Mouse (Mus musculus) activated CD4-positive, CD25-positive, alpha-beta regulatory T cell, adult 4 months (primary cell): ENCODE data around the gene Lamc1. TPM values are rescaled to one million over a fixed set of nuclear protein-coding genes. Genes with fewer than 3 reads are reported as not detected.

Source experiments
- ATAC-seq: one replicate; pipeline ENCODE4 v1.8.0; 2017
- polyA plus RNA-seq, 2 experiments: library from polyadenylated mRNA; unstranded; fragments of 100-300 nt; shearing (Covaris generic); gene quantifications; one replicate each; pipeline ENCODE4 v1.2.1; 2017

Gene Lamc1
- polyA plus RNA-seq, 2 experiments from 2014 or later: 6.7 to 10.0 TPM

DNA sequence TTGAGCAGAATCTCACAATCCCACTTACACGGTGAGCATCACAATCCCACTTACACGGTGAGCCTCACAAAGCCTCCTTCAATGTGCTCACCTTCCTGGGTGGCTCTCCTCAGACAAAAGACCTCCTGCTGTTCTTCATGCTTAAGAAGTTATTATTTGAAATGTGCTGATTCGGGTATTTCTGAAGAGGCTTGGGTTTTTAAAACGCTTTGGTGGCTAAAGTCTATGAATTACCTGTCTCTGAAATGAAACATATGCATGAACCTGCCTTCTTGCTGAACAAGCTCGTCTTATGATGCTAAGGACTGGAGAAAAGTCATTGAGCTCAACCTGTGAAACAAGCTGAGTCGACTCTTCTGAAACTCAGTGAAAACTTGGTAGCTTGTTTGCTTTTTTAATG is 36.6 kb downstream of the Lamc1 start:
- no peak for ATAC-seq

DNA sequence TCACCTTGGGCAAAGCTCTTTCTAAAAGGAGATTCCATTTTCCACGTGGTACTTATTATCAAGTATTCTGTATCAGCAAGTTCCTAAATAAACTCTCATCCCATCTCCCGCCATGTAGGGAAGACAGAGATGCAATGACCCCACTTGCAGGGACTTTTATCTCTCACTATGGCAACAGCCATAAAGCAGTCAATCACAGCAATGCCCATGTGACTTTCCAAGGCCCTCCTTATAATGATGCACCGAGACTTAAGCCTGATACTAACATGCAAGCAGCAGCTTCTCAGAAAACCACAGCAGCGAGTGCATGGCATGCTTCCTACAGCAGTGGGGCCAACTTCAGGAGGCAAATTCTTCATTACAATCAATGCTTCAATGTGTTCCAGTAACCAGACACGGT is 39.7 kb downstream of the Lamc1 start:
- ATAC-seq: no peak

DNA sequence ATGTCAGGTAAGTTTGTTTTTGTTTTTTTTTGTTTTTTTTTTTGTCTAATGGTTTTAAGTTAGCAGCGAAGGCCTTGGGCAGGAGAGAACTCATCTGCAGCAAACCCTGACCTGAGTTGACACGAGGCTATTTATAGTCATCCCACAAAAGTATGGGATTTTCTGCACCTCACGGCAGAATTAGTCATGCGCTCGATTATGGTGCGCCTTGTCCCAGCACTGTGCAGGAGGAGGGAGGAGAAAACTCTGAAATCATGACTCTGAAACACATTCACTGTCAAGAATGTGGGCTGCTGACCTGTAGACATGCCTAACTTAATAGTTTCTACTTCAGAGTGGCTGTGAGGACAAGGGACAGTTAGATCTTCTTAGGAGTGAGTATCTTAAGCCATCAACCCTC is 40.4 kb downstream of the Lamc1 start:
- no peak for ATAC-seq

DNA sequence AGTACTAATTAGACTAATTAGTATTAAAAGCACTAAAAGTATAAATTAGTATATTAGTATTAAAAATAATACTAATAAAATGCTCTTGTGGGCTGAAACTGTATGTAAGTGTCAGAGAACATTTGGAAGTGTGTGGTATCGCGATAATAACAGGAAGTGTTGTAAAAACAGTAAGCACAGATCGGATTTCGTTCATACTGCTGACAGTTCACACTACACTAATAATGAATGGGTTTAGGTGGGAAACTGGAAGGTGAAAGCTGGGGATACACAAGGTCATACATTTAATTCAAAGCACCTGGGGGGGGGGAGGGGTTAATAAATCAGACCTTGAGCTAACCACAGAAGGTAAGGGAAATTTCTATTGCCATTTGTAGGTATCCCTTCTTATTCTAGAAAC is 41.2 kb downstream of the Lamc1 start:
- no peak for ATAC-seq

DNA sequence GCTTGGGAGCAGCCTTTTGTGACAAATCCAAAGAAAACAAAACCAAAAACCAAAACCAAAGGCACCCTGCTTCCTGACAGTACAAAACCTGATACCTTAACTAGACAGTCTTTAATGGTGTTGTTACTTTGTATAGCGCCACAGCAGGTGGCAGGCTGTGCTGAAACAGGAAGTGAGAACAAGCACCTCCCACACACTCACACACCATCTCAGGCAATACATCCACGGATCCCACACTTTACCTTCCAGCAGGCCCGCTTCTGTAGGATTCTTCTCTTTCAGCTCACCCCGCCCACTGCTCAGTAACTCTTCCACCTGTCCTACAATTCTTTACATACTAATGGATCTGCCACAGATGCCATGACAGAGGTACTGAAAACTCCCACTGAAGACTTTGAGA is 44.6 kb downstream of the Lamc1 start:
- peak; percentile 79 for ATAC-seq

DNA sequence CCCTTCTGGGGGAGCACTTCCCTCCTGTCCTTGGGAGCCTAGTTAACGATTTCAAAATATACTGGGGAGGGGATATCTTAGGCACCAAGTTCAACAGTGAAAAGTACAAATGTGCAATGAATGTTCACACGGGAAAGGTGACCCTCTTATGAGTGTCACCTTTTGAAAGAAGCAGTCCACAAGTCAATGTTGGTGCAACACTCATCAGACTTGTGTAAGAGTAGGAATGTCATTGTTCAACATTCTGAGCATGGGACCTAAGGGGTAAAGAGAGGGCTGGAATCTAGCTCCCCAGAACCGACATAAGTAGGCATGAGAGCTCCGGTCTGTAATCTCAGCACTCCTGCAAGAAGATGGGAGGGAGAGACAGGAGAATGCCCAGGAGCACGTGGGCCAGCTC is 45.1 kb downstream of the Lamc1 start:
- no peak for ATAC-seq

DNA sequence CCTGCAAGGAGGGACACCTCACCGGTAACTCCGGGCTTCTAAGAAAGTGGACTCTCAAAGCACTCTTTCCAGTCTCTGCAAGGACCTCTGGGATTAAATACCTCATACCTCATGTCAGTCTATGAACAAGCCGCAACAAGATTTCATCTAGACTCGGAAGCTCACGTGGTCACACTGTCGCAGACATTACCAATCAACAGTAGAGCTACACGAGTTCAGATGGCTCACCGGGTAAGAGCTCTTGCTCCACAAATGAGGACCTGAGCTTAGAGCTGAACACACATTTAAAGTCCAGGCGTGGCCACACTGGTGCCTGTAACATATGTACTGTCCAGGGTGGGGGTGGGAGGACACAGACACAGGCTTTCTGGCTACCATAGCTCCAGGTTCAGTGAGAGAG is 46.4 kb downstream of the Lamc1 start:
- ATAC-seq: no peak

DNA sequence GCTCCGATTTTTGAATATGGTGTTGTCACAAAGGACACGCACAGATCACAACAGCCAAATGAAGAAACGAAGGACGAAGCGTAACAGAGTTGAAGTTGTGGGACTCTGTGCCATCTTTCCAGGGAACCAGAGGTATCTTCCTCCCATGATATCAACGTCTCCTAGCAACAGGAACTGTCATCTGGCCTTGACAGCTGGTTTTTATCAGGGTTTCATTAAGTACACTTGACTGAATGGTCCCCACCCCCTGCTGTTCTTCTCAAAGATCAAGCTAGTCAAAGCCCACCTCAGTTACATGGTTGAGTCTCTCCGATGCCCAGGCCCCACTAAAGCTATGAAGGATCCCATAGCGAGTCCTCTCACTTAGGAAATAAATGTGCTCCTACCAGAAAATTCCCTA is 47.4 kb downstream of the Lamc1 start:
- ATAC-seq: no peak

DNA sequence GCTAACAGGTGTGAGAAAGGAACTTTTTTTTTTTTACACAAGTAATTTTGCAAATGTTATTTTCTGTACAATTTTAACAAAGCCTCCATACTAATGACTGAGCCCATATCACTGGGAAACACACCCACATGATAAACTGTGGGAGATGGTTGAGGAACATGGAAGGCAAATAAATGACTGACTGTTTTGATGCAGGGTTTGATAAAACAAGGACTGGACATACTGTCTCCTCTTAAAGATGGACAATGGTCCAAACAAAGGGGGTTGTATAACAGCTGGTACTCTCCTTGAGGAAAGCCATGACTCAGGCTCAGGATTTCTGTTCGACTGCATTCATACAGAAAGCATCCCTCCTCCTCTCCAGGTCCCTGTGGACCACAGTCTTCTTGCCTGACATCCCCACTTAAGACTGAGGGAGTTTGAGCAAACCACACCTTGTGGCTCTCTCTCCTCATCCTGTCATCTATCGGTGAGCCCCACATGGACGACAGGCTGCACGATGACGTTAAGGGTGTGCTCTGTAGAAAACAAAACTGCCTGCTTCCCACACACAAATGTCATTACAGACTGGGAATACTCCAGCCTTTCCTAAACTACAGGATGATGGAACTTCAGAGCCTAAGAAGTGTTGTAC is 50.1 kb downstream of the Lamc1 start:
- no peak for ATAC-seq

DNA sequence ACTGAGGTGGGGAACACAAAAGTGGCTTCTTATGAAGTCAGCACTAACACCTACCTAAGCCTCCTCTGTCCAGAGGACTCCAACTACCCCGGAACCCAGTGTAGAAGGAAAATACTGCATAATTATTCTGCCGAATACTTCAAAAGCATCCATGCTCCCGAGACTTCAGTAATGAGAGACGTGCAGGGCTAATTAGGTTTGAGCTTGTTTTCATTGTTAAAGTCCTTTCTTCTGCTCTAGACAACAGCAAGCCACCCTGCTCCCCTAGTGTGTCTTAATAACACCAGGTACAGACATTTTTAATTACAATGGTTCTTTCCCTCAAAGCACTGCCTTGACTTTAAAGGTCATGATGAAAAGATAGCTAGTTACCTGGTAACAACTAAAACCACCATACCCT is 51.1 kb downstream of the Lamc1 start:
- no peak for ATAC-seq

DNA sequence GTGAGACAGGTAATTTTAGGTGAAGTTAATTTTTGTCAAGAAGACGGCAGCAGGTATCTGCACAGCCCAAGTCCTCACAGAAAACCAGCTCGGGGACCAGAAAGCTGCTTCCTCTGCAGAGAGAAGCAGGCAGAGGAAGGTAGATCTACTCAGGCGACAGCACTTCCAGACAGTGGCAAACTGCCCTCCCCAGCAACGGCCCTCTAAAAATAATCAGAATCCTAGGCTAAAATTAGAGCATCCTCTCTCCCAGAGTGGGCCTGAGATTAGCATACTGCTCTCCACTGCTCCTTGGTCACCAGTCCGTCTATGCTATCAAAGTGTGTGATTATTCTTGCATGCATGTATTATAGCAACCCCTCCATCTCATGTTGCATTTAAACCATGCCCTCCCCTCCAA is 52.2 kb downstream of the Lamc1 start:
- no peak for ATAC-seq

DNA sequence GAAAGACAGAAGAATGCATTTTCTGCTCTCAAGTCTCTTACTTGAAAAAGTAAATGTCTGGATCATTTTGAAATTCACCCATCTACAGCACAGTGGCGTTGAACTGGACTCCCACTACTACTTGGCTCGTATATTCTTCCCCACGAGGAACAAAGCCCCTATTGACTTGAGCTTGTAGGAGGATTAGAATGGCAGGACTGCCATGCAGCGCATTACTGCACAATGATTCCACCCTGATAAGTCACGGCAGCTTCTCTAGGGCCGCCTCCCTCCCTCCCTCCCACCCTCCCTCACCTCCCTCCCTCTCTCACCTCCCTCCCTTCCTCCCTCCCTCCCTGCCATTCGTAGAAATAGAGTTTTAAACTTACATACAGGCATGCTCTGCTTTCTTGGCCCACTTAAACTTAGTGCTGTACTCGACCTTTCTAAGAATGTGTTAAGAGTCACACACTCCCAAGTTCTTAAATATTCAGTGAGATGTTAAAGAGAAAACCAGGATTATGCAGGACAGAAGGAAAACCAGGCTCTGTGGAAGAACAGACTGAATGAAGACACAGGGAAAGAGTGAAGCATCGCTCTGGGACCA is 54.5 kb downstream of the Lamc1 start:
- ATAC-seq: no peak

DNA sequence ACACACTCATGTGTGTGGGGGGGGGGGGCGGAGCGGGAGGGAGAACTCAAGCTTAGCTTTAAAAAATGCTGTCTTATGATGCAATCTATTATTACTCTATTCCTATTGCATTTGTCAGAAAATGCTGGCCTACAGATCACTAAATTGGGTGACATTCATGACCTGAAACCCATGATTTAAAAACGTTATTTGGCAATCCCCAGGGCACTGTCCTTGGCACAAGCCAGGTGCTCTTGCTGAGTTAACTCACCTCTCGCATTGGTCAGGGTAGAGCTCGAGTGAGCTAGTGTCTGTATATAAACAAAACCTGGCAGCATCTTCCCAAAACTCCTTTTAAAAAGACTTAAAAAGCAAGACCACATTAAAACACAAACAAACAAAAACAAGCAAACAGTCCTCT is 57.1 kb downstream of the Lamc1 start:
- no peak for ATAC-seq

DNA sequence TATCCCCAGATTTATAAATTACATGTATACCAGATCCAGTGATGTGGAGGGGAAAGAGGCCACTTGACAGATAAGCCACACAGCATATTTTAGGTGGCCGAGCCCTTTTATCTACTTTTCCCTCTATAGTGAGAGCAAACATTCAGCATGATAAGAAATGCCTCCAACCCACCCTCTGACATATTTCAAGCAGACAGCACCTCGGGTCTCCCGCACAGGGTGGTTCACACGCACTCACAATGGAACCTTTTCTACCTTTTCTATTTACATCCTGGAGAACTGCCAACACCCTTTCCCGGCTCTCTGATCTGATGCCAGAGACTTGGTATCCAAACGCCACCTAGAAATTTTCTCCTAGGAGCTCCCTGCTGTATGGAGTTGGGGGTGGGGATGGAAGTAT is 58.0 kb downstream of the Lamc1 start:
- ATAC-seq: no peak

DNA sequence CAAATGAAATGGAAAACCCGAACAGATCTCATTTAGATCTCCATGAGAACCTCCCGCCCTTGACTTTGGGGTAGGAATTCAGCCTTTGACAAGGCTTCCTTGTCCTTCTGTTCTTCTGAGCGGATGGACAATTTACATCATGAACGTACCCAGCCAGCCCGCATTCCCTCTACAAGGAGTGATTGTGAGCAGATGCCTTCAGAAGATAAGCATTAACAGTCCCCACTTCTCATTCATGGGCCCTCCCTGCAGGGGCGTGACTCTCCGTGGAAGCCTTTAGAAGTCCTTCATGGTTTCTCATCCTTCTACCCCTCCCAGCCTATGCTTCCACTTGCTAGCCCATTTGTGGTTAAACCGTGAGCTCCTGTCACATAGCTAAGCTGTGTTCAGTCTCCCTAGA is 58.9 kb downstream of the Lamc1 start:
- no peak for ATAC-seq

DNA sequence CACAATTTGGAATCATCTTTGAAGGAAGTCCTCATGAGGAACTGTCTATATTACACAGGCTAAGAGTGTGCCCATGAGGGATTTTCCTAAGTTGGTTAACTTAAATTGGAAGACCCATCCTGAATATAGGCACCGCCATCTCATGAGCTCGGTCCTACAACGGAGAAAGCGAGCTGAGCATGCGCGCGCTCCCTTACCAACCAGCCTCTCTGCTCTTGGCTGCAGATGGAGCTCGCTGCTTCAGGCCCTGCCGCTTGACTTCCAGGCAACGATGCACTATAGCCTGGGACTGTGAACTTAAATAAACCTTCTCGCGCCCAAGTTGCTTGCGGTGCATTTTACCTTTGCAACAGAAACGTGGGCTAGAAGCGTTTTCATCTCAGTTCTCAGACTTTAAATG is 61.8 kb downstream of the Lamc1 start:
- no peak for ATAC-seq

DNA sequence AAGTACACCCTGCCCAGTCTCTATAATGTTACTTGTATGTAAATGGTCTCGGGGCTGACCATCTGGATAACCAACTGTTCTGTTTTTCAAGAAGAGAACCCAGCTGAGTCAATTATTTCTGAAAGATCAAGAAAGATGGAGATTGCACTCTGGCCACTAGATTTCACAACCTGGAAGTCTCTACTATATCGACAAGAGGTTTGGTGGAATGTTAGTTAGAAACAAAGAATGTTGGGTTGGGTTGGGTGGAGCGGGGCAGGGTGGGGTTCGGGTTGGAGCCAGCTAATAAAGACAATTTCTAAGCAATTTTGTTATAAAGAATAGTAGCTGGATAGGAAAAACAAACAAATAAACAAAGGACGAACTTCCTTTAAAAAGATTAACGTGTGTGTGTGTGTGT is 62.9 kb downstream of the Lamc1 start:
- ATAC-seq: no peak

DNA sequence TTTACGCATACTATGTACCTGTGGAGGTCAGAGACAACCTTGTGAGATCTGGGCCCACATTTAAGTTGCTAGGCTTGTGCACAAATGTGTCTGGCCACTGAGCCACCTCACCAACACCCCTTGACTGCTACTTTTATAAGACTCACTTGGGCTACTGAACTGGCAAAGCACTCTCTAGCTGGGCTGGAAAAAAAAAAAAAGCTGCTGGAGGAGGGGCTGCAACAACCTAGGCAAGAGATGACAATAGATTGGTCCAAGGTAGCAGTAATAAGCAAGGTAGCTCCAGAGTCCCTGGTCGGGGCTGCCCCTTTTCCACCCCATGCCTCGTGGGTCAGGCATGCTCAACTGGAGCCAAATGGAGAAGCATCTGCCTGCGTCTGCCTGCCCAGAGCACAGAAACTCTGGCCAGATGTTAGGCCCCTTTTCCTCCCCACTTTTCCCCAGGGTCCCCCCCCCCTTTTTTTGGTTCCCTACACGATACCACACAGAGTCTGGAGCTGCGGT is 63.7 kb downstream of the Lamc1 start:
- no peak for ATAC-seq

DNA sequence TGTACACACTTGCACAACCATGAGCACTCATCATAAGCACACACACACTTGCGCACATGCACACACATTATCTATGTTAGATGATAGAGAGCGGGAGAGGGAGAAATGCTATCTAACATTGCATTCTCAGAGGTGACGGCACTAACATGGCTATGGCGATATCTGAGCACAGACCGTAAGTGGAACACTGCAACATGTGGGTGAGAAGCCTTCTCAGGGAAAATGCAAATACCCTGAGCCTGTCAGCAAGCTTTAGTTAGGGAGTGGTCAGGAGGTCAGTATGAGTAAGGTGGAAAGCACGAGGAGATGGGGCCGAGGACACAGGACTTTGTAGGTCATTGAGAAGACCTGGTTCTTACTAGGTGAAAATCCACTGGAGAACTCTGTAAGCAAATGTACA is 64.3 kb downstream of the Lamc1 start:
- no peak for ATAC-seq

DNA sequence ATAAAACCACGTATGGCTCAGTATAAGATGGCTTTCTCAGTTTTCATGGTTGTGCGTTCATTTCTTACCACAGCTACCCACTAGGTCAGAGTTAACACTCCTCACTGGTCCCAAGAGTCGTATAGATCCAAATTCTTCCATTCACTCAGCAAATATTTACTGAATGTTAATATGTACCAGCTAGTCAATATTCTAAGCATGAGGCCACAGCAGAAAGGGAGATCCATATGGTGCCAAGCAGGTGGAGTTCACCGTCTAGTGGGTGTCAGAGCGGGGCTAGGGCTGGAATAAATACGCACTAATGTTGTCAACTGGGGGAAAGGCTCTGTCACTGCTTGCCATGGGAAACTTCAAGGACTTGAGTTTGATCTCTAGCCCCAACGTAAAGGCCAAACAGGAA is 64.9 kb downstream of the Lamc1 start:
- no peak for ATAC-seq

DNA sequence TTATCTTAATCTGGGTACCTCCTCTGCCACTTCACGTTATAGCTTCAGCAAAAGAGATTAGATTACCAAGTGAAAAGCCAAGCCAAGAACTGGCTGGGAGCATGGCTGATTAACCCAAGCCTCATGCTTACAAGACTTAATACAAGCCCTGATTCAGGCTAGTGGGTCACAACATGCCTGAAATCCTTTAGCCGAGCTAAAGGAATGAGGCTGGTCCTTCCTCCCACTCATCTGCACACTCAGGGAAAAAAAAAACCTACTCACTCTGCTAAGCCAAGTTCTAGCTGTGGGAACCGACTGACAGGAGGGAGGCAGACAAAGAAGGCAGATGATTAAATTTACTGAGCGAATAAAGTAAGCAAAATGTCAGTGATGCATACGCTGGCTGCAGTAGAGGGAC is 65.7 kb downstream of the Lamc1 start:
- no peak for ATAC-seq

DNA sequence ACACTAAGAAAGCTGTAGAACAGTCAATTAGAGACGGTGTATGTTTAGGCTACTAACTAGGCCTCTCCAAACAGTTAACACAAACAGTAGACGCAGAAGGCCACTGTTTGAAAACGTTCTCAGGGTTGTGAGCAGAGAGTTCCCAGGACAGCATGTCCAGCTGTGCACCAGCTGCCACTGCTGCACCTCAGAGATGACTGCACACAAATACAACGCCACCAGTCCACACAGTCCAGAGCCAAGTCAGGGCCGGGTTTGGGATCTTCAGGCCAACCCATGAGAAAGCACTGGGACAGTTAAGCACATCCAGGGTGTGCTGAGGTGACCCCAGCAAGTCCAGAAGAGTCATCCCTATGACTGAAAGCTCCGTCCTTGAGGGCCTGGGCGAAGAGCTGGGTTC is 67.0 kb downstream of the Lamc1 start:
- ATAC-seq: no peak

DNA sequence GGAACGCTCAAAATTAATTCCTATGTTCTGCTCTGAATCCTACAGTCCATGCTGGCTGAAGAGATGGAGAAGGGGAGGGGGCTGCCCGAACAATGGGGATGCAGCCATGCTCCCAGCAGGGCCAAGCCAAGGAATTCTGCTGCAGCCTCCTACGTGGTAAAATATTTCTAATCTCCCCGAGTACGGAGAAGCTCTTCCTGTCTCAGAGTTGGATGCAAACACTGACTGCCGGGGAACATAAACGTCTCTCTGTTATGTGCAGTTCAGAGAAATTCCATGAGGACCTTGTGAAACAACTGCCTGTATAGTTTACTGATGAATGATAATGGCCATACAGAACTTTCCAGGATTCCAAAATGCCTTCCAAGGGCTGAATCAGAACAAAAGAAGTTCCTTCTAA is 67.5 kb downstream of the Lamc1 start:
- no peak for ATAC-seq

DNA sequence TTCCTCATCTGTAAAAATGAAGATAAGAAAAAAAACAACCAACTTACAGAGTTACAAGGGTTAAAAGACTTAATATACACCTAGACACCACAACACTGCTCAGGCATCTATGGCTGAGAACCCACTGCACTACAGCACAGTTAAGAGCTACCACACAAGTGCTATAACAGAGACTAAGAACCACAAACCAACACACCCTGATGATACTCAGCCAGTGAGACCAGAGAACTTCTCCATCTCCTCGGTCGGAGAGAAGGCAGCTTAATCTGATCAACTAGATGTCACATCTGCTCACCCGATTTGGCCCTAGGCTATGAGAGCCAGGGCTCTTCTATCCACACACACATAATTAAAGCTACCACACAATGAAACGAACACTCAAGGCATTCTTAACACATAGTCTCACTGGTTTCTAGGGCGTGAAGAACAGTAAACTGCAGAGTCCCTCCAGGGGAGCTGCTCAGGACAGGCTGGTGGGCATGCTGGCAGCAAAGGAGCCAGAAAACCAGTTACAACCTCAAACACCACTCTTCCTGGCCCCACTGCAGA is 72.8 kb downstream of the Lamc1 start:
- ATAC-seq: no peak
